Mouse (Mus musculus) stomach, embryonic 14.5 days (tissue): ENCODE measurements around the gene Gjb3. TPM values are rescaled to one million over a fixed set of nuclear protein-coding genes. Genes with fewer than 3 reads are reported as not detected.

Source experiments
- ATAC-seq: fragments of 200-750 bp; cut with Nextera tagmentation; 2 replicates; pipeline ENCODE4 v1.8.0; 2017; ENCODE audit warnings: low read depth, moderate TSS enrichment; ENCODE audit not compliant: insufficient number of reproducible peaks, insufficient read depth, low FRiP score
- H3K27ac ChIP-seq: fragments of 300-500 bp; sonication (generic); 2 replicates; pipeline ENCODE4 v1.5.1; 2014; ENCODE audit warnings: mild to moderate bottlenecking, low read length, moderate library complexity, mixed read lengths
- H3K27me3 ChIP-seq: fragments of 300-500 bp; sonication (generic); 2 replicates; pipeline ENCODE4 v1.6.1; 2014; ENCODE audit warnings: low read length, control low read depth, mixed read lengths; ENCODE audit not compliant: control insufficient read depth, insufficient read depth
- H3K36me3 ChIP-seq: fragments of 300-500 bp; sonication (generic); 2 replicates; pipeline ENCODE4 v1.6.1; 2014; ENCODE audit warnings: mild to moderate bottlenecking, control low read depth, low read length, moderate library complexity, mixed read lengths; ENCODE audit not compliant: control insufficient read depth, insufficient read depth
- H3K4me1 ChIP-seq: fragments of 300-500 bp; sonication (generic); 2 replicates; pipeline ENCODE4 v1.6.1; 2014; ENCODE audit warnings: low read length, control low read depth, mixed read lengths; ENCODE audit not compliant: control insufficient read depth, insufficient read depth
- H3K4me2 ChIP-seq: fragments of 300-500 bp; sonication (generic); replicated peaks from 2 replicates; pipeline ENCODE4 v1.6.1; 2014; ENCODE audit warnings: low read depth, low read length, control low read depth
- H3K4me3 ChIP-seq: fragments of 300-500 bp; sonication (generic); 2 replicates; pipeline ENCODE4 v1.5.1; 2014; ENCODE audit warnings: low read depth, low read length, control low read depth
- H3K9ac ChIP-seq: fragments of 300-500 bp; sonication (generic); replicated peaks from 2 replicates; pipeline ENCODE4 v1.6.1; 2014; ENCODE audit warnings: low read depth, mild to moderate bottlenecking, control low read depth, low read length, moderate library complexity, mixed read lengths
- H3K9me3 ChIP-seq: fragments of 300-500 bp; sonication (generic); 2 replicates; pipeline ENCODE4 v1.6.1; 2016; ENCODE audit warnings: low read depth, low read length, control low read depth; ENCODE audit not compliant: control insufficient read depth
- WGBS: fragments of 180-500 bp; shearing (Covaris S2); extraction: QIAGEN DNeasy Blood & Tissue Kit; methylation state at CpG from one replicate; pipeline ENCODE4 v1.1.7; 2014; 5-methylcytosine and 5-hydroxymethylcytosine counted together
- polyA plus RNA-seq: library from polyadenylated mRNA; unstranded; fragments of >200 nt; fragmentation: Nextera tagmentation; extraction: Ambion mirVana; gene quantifications from 2 replicates; pipeline ENCODE4 v1.2.1, GENCODE M21; 2014

Gene Gjb3
- polyA plus RNA-seq, 1 experiment from 2014 or later: 5.2 TPM

DNA sequence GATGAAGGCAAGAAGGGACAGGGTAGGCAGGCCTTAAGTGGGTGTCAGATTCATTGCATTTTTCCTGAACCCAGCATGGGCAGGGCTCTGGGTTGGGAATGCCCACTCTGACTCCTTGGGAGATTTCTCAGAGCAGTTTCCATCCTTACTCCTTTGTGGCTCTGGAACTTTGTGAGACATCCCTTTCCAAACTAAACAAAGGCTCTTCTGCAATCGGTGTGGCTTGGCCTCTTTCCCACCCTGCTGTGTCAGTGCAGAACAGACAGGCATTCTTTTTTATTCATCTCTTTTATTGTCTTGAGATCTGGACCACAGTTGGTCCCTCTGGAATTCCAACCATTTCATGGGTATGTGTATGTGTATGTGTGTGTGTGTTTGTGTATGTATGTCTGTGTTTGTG, 21.9 kb upstream of the Gjb3 start:
- no peaks in the 10 kb centered on the region for H3K36me3 ChIP-seq
- H3K9me3 ChIP-seq: no peaks in the 10 kb centered on the region
- H3K9ac ChIP-seq: no peak overlapping the region
- no peak overlapping the region for H3K4me2 ChIP-seq
- H3K4me1 ChIP-seq: peaks cover 7% of the 10 kb centered on the region; the same call in 1 of the 2 replicates
- H3K27ac ChIP-seq: no peak overlapping the region
- no peaks in the 10 kb centered on the region for H3K27me3 ChIP-seq
- WGBS: 30% methylated on average over 1 of the region's 1 CpGs
- H3K4me3 ChIP-seq: no peak overlapping the region
- ATAC-seq: no peak

DNA sequence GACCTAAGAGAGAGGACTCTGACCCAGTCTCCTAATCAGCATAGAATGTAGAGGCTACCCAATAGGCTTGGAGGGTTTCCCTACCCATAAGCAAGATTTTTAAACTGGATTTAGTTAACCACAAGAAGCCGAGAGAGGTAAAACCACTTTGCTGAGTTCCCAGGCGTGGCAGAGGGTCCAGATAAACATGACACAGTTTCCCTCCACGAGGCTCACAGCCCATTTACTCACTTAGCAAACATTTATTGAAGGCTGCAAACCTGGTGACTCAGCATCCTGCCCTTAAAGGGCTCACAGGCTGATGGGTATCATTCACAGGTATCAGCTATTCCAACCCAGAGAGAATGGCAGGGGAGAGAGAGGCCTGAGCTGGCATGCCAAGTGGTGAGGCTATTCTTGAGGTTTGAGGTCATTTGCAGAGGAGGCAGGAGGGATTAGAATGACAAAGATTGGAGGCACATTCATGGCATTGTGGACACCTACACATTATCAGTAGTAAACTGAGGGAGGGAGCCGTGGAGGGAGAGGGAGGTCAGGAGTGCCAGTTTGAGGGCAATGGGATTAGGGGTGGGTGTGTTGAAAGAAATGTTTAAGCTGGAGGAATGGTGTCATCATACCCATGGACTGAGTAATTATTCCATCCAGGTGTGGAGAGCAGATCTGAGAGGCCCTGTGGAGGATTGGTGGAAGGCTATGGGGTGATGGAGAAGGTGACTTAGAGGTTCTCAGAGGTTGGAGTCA, 19.1 kb upstream of the Gjb3 start:
- Histone ChIP-seq H3K9ac (no peak overlapping the region), H3K36me3 (no peaks in the 10 kb centered on the region), H3K27ac (no peak overlapping the region), H3K27me3 (no peaks in the 10 kb centered on the region), H3K4me1 (peaks cover 5% of the 10 kb centered on the region; the same call in 1 of the 2 replicates), H3K4me3 (no peak overlapping the region), H3K9me3 (no peaks in the 10 kb centered on the region), H3K4me2 (no peak overlapping the region)
- no peak for ATAC-seq
- WGBS: 43% methylated on average over 4 of the region's 4 CpGs

DNA sequence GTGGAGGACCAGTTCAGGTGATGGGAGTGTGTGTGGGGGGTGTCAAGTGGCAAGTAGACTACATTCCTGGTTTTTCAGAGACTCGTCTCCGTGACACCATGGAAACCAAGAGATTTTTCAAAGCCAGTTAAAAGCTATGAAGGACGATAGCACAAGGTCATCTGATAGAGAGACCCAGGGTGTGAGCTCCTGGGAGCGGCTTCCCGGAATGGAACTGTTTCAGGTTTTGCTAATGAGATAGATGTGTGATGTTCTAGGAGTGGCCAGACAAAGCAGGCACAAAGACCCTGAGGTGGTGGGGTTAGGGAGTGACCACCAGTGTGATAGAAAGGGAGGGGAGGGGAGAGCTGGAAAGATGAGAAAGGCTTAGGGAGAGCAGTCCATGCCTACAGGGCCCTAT, 14.4 kb upstream of the Gjb3 start:
- Histone ChIP-seq H3K9ac (no peak overlapping the region), H3K4me2 (no peak overlapping the region), H3K9me3 (no peaks in the 10 kb centered on the region), H3K36me3 (no peaks in the 10 kb centered on the region), H3K4me3 (no peak overlapping the region), H3K4me1 (no peaks in the 10 kb centered on the region), H3K27ac (no peak overlapping the region), H3K27me3 (no peaks in the 10 kb centered on the region)
- no peak for ATAC-seq
- WGBS: 53% methylated on average over 5 of the region's 5 CpGs

DNA sequence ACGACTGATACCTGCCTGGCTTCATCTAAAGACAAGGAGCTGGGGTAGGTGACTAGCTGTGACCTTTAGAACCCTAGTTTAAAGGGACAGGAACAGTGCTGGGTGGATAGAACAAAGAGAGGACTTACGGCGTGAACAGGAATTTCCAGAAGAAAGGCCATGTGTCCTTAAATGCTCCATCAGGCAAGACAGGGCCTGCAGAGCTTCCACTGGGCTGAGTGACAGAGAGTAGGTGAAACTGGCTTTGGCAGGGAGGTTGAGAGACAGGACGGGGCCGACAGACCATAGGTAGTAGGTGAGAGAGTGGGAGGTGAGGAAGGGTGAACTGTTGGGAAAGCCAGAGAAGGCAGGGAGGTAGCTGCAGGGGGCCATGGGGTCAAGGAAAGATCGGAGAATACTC, 10.7 kb upstream of the Gjb3 start:
- no peak overlapping the region for H3K4me3 ChIP-seq
- H3K4me2 ChIP-seq: no peak overlapping the region
- no peaks in the 10 kb centered on the region for H3K36me3 ChIP-seq
- WGBS: 38% methylated on average over 6 of the region's 6 CpGs
- no peaks in the 10 kb centered on the region for H3K9me3 ChIP-seq
- H3K9ac ChIP-seq: no peak overlapping the region
- no peaks in the 10 kb centered on the region for H3K27me3 ChIP-seq
- no peak for ATAC-seq
- no peaks in the 10 kb centered on the region for H3K4me1 ChIP-seq
- no peak overlapping the region for H3K27ac ChIP-seq

DNA sequence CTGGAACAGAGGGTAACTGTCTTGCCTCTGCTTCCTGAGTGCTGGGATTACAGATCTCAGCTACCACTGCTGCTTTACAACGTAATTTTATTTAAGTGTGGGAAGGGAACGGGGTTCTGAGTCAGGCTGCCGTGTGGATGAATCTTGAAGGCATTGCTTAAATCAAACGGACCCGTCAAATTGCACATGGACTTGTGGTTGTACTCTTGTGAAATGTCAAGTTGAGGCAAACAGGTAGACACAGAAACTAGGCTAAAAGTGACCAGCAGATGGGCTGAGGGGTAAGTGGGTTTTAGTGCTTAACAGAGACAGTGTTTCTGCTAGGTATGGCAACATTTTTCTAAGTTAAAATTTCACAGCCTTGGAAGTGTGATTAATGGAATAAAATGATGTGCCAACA, 7.0 kb upstream of the Gjb3 start:
- no peak for ATAC-seq
- no peak overlapping the region for H3K27ac ChIP-seq
- no peaks in the 10 kb centered on the region for H3K4me1 ChIP-seq
- no peak overlapping the region for H3K4me2 ChIP-seq
- no peaks in the 10 kb centered on the region for H3K36me3 ChIP-seq
- 88% methylated on average over 5 of the region's 5 CpGs for WGBS
- H3K4me3 ChIP-seq: no peak overlapping the region
- H3K9ac ChIP-seq: no peak overlapping the region
- H3K27me3 ChIP-seq: 0 out of 2 replicates have a peak, but pooled peaks cover 4% of the 10 kb centered on the region
- no peaks in the 10 kb centered on the region for H3K9me3 ChIP-seq

DNA sequence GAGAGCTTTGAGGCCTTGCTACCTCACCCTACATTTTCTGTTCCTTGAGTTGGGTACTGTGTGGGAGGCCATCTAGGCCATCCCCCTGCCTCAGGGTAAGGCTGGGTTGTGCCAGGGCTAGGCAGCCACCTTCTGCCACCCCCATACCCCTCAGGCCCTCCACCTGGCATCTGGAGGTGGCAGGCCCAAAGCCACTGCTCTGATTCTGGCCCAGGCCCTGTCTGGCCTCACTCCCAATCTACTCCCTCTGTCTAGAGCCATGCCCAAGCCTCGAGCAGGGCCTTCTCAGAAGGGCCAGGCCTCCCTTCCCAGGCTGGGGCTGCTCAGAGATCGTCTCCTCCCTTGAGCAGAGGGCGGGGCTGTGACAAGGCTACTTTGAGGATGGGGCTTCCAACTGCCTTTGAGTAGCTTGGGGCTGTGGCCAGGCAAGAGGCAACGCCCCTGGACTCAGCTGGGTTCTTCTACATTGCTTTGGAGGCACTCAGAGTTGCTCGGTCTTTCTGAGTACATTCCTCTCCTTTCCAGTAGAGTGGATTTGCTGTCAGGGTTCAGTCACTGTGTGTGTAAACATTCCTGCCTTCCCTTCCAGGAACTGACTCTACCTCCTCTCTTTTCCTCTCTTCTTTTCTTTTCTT, 4.3 kb upstream of the Gjb3 start:
- H3K27me3 ChIP-seq: peaks cover 17% of the 10 kb centered on the region
- H3K9me3 ChIP-seq: no peaks in the 10 kb centered on the region
- H3K36me3 ChIP-seq: no peaks in the 10 kb centered on the region
- no peak overlapping the region for H3K4me2 ChIP-seq
- WGBS: 20% methylated on average over 5 of the region's 5 CpGs
- no peak overlapping the region for H3K9ac ChIP-seq
- no peak overlapping the region for H3K27ac ChIP-seq
- no peak for ATAC-seq
- H3K4me1 ChIP-seq: peaks cover 8% of the 10 kb centered on the region; the same call in 1 of the 2 replicates
- no peak overlapping the region for H3K4me3 ChIP-seq

DNA sequence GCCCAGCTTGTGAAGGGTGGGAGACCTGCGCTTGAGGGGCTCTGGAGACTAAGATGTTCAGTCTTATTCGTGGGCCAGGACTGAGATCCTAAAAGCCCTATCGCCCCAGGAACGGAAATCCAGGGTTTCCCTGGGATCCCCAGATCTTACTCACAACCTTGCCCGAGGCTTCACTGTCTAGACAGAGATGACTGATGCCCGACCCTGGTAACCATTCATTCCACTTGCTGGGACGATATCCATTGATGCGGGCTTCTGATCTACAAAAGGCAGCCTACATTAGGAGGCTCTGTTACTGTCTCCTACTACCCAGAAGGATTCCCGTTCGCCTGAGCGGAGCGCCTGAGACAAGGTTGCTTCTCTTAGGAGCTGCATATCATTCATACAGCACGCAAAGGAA, 527 bp upstream of the Gjb3 start:
- Histone ChIP-seq H3K27me3 (peaks cover 32% of the 10 kb centered on the region), H3K4me3 (no peak overlapping the region), H3K27ac (no peak overlapping the region)

DNA sequence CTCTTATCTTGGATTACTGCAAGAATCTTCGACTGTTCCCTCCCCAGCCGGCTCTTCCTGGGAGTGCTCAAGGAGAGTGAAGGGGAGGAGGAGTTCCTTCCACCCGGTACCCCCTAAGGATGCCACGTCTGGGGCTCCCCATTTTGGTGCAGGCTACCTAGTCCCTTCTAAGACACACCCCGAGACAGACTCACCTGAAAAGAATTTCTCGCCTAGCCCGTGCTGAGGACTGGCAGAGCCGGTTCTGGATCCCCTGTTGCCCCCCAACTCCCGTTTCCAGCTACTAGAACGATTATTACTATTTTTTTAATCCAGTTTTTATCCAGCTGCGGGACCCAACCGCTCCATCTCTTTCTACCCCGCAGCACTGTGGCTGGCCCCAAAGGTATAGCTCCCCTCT, 893 bp downstream of the Gjb3 start:
- H3K36me3 ChIP-seq: no peaks in the 10 kb centered on the region
- no peak overlapping the region for H3K27ac ChIP-seq
- H3K9me3 ChIP-seq: no peaks in the 10 kb centered on the region
- peaks cover 34% of the 10 kb centered on the region for H3K27me3 ChIP-seq
- peaks cover 8% of the 10 kb centered on the region; the same call in 1 of the 2 replicates for H3K4me1 ChIP-seq
- WGBS: 1% methylated on average over 13 of the region's 13 CpGs
- no peak for ATAC-seq
- H3K4me3 ChIP-seq: peak overlapping the region; percentile 24
- peak overlapping the region; percentile 40 for H3K4me2 ChIP-seq
- H3K9ac ChIP-seq: no peak overlapping the region

More for the DNA sequence above, 527 bp upstream of the Gjb3 start:
- peaks cover 8% of the 10 kb centered on the region; the same call in 1 of the 2 replicates for H3K4me1 ChIP-seq
- 28% methylated on average over 13 of the region's 13 CpGs for WGBS
- no peaks in the 10 kb centered on the region for H3K9me3 ChIP-seq
- no peaks in the 10 kb centered on the region for H3K36me3 ChIP-seq
- H3K4me2 ChIP-seq: no peak overlapping the region
- H3K9ac ChIP-seq: no peak overlapping the region
- no peak for ATAC-seq
